Mouse (Mus musculus) G1E (cell line): ENCODE measurements around the gene Glipr1.
"Not testable (repeated sequence)": the region's sequence is repeated elsewhere in the genome, so short reads cannot be mapped to it uniquely, and the experiment has no call there.

Source experiments
- CTCF ChIP-seq: IDR thresholded peaks from 2 replicates; pipeline ENCODE4 v1.5.1; 2012; ENCODE audit warnings: low read depth, low read length, inconsistent platforms, mixed read lengths
- GATA1 ChIP-seq: IDR thresholded peaks from 2 replicates; pipeline ENCODE4 v1.6.1; 2012; ENCODE audit warnings: borderline replicate concordance, low read length, inconsistent platforms, mixed read lengths

DNA sequence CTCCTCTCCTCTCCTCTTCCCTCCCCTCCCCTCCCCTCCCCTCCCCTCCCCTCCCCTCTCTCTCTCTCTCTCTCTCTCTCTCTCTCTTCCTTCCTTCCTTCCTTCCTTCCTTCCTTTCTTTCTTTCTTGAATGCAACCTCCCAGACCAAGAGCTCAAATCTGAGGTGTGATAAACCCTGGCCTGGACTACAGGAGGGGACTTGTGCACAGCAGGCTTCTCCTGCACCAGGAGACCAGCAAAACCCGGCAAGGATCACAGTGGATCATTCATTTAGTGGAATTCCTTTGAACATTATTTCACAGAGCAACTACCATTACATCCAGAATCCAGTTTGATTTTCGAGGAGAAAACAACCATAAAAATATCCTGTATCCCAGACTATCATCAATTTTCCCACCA lies 49.5 kb upstream of the Glipr1 start:
- not testable (repeated sequence) for TF ChIP-seq CTCF, GATA1
